Mouse (Mus musculus): ENCODE measurements around the gene Slc25a40. TPM values are rescaled to one million over a fixed set of nuclear protein-coding genes. Genes with fewer than 3 reads are reported as not detected.

Slc25a40 gene
- total and polyA plus RNA-seq, 3 experiments: 7.0 to 11.1 (median 10.2) TPM

DNA sequence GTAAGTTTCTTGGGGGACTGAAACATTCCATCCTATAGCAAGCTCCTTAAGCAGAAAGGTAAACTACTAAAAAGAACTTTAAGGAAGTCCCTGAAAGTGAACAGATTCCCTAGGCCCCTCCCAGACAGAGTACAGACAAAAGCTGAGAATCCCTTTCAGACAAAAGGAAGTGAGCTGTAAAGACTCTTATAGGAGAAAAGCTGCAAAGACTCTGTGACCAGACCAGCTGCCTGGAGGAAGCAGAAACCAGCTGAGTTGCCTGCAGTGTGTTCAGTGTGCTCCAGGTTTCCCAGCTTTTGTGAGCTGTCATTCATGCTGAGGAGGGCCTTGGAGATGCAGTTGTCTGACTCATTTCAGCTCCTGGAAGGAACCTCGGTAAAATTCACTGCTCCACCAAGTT, 5.2 kb upstream of the Slc25a40 start:
- Histone ChIP-seq H3K4me1 (ENCODE audit: control insufficient read depth in 1 of 2, insufficient read depth in 2 of 2) (peaks cover 2 to 61% of the 10 kb centered on the region in 2 experiments; a peak in 3 of 4 replicates), H3K27ac (ENCODE audit: insufficient read depth, low read depth) (no peak overlapping the region), H3K4me2 (ENCODE audit: insufficient read depth, low read depth, poor library complexity, severe bottlenecking) (no peak overlapping the region), H3K9me3 (replicated peaks; ENCODE audit: low read length) (no peaks in the 10 kb centered on the region), H3K36me3 (replicated peaks in 1 of 2; ENCODE audit: control insufficient read depth in 1 of 2, insufficient read depth in 1 of 2, low read length in 1 of 2) (peaks cover 23 to 77% of the 10 kb centered on the region in 2 experiments), H3K27me3 (replicated peaks) (no peaks in the 10 kb centered on the region), H3K79me2 (replicated peaks; ENCODE audit: control insufficient read depth, extremely low read depth, insufficient read depth, poor library complexity, severe bottlenecking) (peaks cover 60% of the 10 kb centered on the region), H3K9ac (ENCODE audit: insufficient read depth, low read depth) (no peak overlapping the region), H3K4me3 (replicated peaks in 1 of 3; ENCODE audit: low read depth in 2 of 3, low read length in 2 of 3, poor library complexity in 1 of 3) (no peak overlapping the region)
- dilution Hi-C loops (cut with MboI; ENCODE audit: extremely low pct_ligation_motif_present, extremely low pct_unique_long_range_greater_than_20kb, low sequenced_read_pairs) (no loop called here), in situ Hi-C loops (cut with MboI; ENCODE audit: low pct_ligation_motif_present, low pct_unique_long_range_greater_than_20kb, low sequenced_read_pairs) (no loop called here)
- DNase-seq (ENCODE audit: extremely low read depth): no peak
- no peak for TF ChIP-seq ETS1 (conservative IDR thresholded peaks at IDR 0.05; ENCODE audit: low read depth, low read length)
- no peak for TF ChIP-seq POLR2A (IDR thresholded peaks at IDR 0.05; ENCODE audit: low read depth, low read length)
- no peak for TF ChIP-seq UBTF (IDR thresholded peaks at IDR 0.05; ENCODE audit: low read depth, low read length)
- TF ChIP-seq GABPA (IDR thresholded peaks at IDR 0.05; ENCODE audit: insufficient replicate concordance, low read depth, low read length): no peak
- TF ChIP-seq BHLHE40 (IDR thresholded peaks at IDR 0.05; ENCODE audit: low read depth, low read length): no peak
- TF ChIP-seq MXI1 (IDR thresholded peaks at IDR 0.05; ENCODE audit: low read depth, low read length): no peak
- no peak for TF ChIP-seq E2F4 (IDR thresholded peaks at IDR 0.05; ENCODE audit: insufficient replicate concordance, low read depth, low read length)
- no peak for TF ChIP-seq SIN3A (IDR thresholded peaks at IDR 0.05; ENCODE audit: low read length)
- no peak for TF ChIP-seq IRF4 (IDR thresholded peaks at IDR 0.05; ENCODE audit: low read depth, low read length)
- TF ChIP-seq CHD2 (IDR thresholded peaks at IDR 0.05; ENCODE audit: low read length): no peak
- TF ChIP-seq POLR2AphosphoS2 (IDR thresholded peaks at IDR 0.05; ENCODE audit: low read depth, low read length): no peak
- TF ChIP-seq ELF1 (IDR thresholded peaks at IDR 0.05; ENCODE audit: low read depth, low read length): no peak
- TF ChIP-seq ZC3H11A (IDR thresholded peaks at IDR 0.05; ENCODE audit: low read depth, low read length): no peak
- TF ChIP-seq USF1 (IDR thresholded peaks at IDR 0.05; ENCODE audit: low read depth, low read length): no peak
- TF ChIP-seq MYC (IDR thresholded peaks at IDR 0.05; ENCODE audit: low read depth, low read length): no peak
- no peak for TF ChIP-seq ZMIZ1 (IDR thresholded peaks at IDR 0.05; ENCODE audit: low read depth, low read length)
- TF ChIP-seq KAT2A (IDR thresholded peaks at IDR 0.05; ENCODE audit: insufficient replicate concordance, low read length): no peak
- TF ChIP-seq TCF12 (IDR thresholded peaks at IDR 0.05; ENCODE audit: low read depth, low read length): no peak
- TF ChIP-seq ZNF384 (IDR thresholded peaks at IDR 0.05; ENCODE audit: low read depth, low read length): no peak
- TF ChIP-seq EP300 (IDR thresholded peaks at IDR 0.05; ENCODE audit: low read length): no peak

DNA sequence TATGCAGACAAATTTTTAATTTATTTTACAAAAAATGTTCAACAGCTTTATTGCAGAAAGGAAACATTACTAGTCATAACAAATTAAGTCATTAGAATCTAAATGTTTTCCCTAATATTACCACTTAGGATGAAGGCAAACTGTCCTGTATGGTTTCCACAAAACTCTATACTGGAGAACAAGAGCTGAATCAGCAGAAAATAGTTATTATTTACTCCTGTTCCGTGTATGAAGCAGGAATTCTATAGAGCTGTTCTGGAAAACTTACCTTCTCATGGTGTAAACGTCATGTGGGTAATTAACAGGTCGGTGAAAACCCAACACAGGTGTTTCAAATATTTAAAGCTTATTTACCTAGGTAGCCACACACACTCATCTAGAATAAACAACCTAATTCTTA, 1.2 kb upstream of the Slc25a40 start:
- TF ChIP-seq MEF2A (IDR thresholded peaks at IDR 0.05; ENCODE audit: borderline replicate concordance, low read depth, low read length): no peak
- no peak for TF ChIP-seq ZMIZ1 (IDR thresholded peaks at IDR 0.05; ENCODE audit: low read depth, low read length)
- no peak for TF ChIP-seq USF1 (IDR thresholded peaks at IDR 0.05; ENCODE audit: low read depth, low read length)
- TF ChIP-seq MAFK (IDR thresholded peaks at IDR 0.05; ENCODE audit: insufficient replicate concordance, low read length): peak; percentile 93
- no peak overlapping the region; the same call in 1 of the 2 replicates for H3K4me2 ChIP-seq (ENCODE audit: insufficient read depth, low read depth, poor library complexity, severe bottlenecking)
- in situ Hi-C loops (cut with MboI; ENCODE audit: low pct_ligation_motif_present, low pct_unique_long_range_greater_than_20kb, low sequenced_read_pairs): no loop called here
- H3K27ac ChIP-seq (ENCODE audit: insufficient read depth, low read depth): no peak overlapping the region
- H3K4me1 ChIP-seq (ENCODE audit: control insufficient read depth in 1 of 2, insufficient read depth in 2 of 2): peaks cover 6 to 56% of the 10 kb centered on the region in 2 experiments
- H3K9me3 ChIP-seq (replicated peaks; ENCODE audit: low read length): no peaks in the 10 kb centered on the region
- H3K79me2 ChIP-seq (replicated peaks; ENCODE audit: control insufficient read depth, extremely low read depth, insufficient read depth, poor library complexity, severe bottlenecking): peaks cover 57% of the 10 kb centered on the region
- dilution Hi-C loops (cut with MboI; ENCODE audit: extremely low pct_ligation_motif_present, extremely low pct_unique_long_range_greater_than_20kb, low sequenced_read_pairs): no loop called here
- DNase-seq (ENCODE audit: extremely low read depth): no peak
- H3K27me3 ChIP-seq (replicated peaks): no peaks in the 10 kb centered on the region
- H3K4me3 ChIP-seq (replicated peaks in 1 of 3; ENCODE audit: low read depth in 2 of 3, low read length in 2 of 3, poor library complexity in 1 of 3): peak overlapping the region; percentile 71 to 100 (median 85)
- H3K36me3 ChIP-seq (replicated peaks in 1 of 2; ENCODE audit: control insufficient read depth in 1 of 2, insufficient read depth in 1 of 2, low read length in 1 of 2): peaks cover 12 to 46% of the 10 kb centered on the region in 2 experiments
- H3K9ac ChIP-seq (ENCODE audit: insufficient read depth, low read depth): peak overlapping the region; percentile 100; the same call in 1 of the 2 replicates

All from CH12.LX (cell line).